Mouse (Mus musculus) brain, embryonic 14.5 days (tissue): ENCODE measurements at regions not wholly inside any gene's neighbourhood (a gene's known extent, or its start where the extent isn't known, plus 50 kb on each side); places are given as distances from the start of the nearest gene placed in this dataset.
"Not testable (repeated sequence)": the region's sequence is repeated elsewhere in the genome, so short reads cannot be mapped to it uniquely, and the experiment has no call there.

Source experiments
- DNase-seq: peaks from one replicate; pipeline ENCODE4 v3.0.0-alpha.2; 2011; ENCODE audit warnings: low read depth
- CTCF ChIP-seq: fragments of 200-500 bp; IDR thresholded peaks from 2 replicates; pipeline ENCODE4 v1.5.1; 2012; ENCODE audit warnings: inconsistent platforms, mild to moderate bottlenecking, moderate library complexity, borderline replicate concordance; ENCODE audit not compliant: insufficient read depth, insufficient read length; ENCODE audit errors: extremely low read depth
- POLR2A ChIP-seq: fragments of 200-500 bp; IDR thresholded peaks from 2 replicates; pipeline ENCODE4 v1.6.1; 2012; ENCODE audit warnings: mild to moderate bottlenecking, inconsistent platforms, borderline replicate concordance; ENCODE audit not compliant: poor library complexity, insufficient read depth, insufficient read length, severe bottlenecking; ENCODE audit errors: extremely low read depth

GRCm38 (mm10) chr9:31649073-31649472 lies 184.8 kb upstream of the Tmem45b start:
- TF ChIP-seq CTCF, result no peak
- TF ChIP-seq POLR2A, result no peak
- no peak for DNase-seq

GRCm38 (mm10) chr9:31648551-31648950 lies 184.3 kb upstream of the Tmem45b start:
- DNase-seq, result no peak
- TF ChIP-seq CTCF (no peak), POLR2A (no peak)

- DNase-seq, result peak; percentile 73
- TF ChIP-seq POLR2A (no peak), CTCF (no peak)
Measured at GRCm38 (mm10) chr9:31645114-31645513, 180.9 kb upstream of the Tmem45b start.

- no peak for DNase-seq
- TF ChIP-seq CTCF (no peak), POLR2A (no peak)
Measured at GRCm38 (mm10) chr9:31644106-31644505, 179.8 kb upstream of the Tmem45b start.

- DNase-seq, result no peak
- TF ChIP-seq POLR2A, result no peak
- TF ChIP-seq CTCF, result no peak
Measured at GRCm38 (mm10) chr9:31642169-31642568, 177.9 kb upstream of the Tmem45b start.

GRCm38 (mm10) chr9:31628291-31628690 lies 164.0 kb upstream of the Tmem45b start:
- DNase-seq, result no peak
- TF ChIP-seq POLR2A (no peak), CTCF (no peak)

DNA sequence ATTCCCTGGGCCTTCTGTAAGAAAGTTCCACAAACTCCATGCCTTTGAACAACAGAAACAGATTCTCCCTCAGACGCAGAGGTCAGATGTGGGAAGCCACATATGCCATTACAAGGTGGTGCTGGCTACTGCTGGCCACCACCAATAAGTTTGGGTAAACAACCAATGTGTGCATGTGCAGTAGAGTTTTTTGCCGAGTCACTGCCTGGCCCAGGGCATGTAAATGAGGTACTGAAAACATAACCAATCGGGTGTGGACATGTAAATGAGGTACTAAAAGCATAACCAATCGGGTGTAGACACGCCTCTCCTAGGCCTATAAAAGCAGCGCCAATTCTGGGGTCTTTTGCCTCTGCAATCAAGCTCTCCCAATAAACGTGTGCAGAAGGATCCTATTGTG lies 157.3 kb upstream of the Tmem45b start:
- not testable (repeated sequence) for DNase-seq

DNA sequence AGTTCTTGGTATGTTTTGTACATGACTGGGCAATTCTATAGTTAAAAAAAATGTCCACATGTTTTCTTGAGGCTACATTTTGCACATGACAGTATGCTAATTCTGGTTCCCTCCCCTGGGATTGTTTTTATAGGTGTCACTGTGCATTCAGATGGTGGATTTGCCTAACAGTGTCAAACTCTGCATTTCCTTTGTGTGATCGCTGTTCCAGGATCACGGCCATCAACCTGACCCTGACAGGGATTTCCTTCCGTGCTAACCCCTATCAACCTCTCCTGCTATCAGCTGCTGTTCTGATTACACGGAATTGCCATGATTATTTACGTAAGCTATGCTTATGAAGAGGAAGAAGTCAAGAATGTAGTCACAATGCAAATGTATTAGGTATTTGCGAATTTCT lies 155.1 kb upstream of the Tmem45b start:
- TF ChIP-seq CTCF (no peak), POLR2A (no peak)
- DNase-seq, result no peak

DNA sequence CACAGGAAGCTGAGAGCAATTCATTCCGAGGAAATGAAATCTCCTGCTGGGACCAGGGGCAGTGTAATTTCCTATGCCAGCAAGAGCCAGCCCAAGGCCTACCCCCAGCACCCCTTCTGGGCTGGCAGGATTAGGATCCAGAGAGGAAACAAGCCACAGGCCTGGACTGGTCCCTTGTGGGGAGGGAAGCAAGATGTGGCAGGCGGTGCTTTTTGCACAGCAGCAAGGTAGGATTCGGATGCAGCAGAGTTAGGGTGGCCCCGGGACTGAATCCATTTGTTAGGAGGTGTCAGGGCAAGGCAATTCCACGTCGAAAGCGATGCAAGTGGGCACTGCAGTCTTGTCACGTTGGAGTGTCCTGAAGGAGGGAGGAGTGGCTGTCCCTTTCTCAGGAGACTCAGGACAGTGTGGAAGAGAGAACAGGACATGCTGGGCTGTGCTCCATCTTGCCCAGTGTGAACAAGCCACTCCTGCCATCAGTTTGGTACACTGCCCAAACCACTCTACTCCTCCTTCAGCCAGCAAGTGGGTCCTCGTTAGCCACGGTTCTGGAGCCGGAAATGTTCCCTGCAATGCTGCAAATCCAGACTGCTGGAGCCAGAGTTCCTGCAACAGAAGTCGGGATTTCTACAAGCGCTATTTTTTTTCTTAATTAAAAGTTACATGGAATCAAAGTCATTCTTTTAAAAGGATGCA lies 150.1 kb upstream of the Tmem45b start:
- TF ChIP-seq POLR2A, result no peak
- TF ChIP-seq CTCF, result no peak
- DNase-seq, result no peak

GRCm38 (mm10) chr9:31611036-31611695 lies 146.9 kb upstream of the Tmem45b start:
- TF ChIP-seq POLR2A (no peak), CTCF (no peak)

DNA sequence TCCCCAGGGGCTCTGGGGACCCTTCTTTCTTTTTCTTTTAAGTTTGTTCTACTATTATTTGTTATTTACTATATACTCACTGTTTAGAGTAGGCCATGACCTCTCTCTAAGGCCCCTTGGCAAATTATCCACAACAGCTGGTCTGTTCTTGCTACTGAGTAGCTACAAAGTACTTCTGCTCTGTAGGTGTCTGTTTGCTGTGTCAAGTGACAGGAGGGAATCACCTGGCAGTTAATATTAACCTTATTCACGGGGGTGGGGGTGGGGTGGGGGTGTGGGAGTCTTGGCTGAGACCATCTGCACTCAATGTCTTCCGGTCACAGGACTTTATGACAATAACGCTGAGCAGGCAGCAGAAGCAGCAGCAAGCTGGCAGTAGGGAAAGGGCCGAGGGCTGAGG lies 146.4 kb upstream of the Tmem45b start:
- DNase-seq, result no peak
- TF ChIP-seq CTCF (no peak), POLR2A (no peak)

More at GRCm38 (mm10) chr9:31611036-31611695, 146.9 kb upstream of the Tmem45b start:
- DNase-seq, result no peak

- DNase-seq, result no peak
- TF ChIP-seq CTCF, result peak; percentile 42; the same call in 1 of the 2 replicates
- no peak for TF ChIP-seq POLR2A
Measured at GRCm38 (mm10) chr9:31610212-31610611, 145.9 kb upstream of the Tmem45b start.

DNA sequence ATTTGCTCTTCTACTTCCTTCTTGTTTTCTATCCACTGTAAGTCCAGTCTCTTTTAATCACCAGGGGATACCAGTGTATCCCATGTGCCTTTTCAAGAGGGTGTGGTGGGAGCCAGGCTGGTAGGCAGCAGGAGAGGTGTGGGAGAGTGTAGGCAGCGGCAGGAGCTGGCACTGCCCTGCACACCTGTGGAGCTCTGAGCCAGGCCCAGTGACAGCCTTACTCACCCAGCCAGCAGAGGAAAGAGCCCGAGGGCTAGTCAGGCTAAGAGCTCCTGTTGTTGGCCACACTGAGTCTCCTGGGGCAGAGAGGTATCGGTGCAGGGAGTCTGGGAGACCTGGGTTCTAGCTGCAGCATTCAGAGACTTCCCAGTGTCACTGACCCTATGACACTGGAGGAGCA lies 145.5 kb upstream of the Tmem45b start:
- TF ChIP-seq POLR2A (no peak), CTCF (no peak)
- no peak for DNase-seq
